29 mouse cellular contexts compared by ENCODE assay signal in genomic region chr8:33079867-33080585, GRCm38 (mm10).
DNase-seq lines count a peak whose midpoint lies in the region; ATAC-seq and TF ChIP-seq lines count a peak whose summit lies in the region.
"Had no signal": no experiment of that assay in that cellular context is flagged by ENCODE, and none has a peak within 500 bp of the region (broad histone marks: within the 10 kb centered on the region; RNA-seq: fewer than 3 reads in every experiment).

No protein-coding gene starts in this region.

- ATAC-seq in heart, embryonic 12.5 days (ENCODE audit: insufficient number of reproducible peaks, low FRiP score): no peak
- ATAC-seq in erythroid progenitor cell, adult 5-6 weeks (replicated peaks; ENCODE audit: low FRiP score, poor library complexity, severe bottlenecking): no peak
- ATAC-seq: forebrain, embryonic 14.5 days; intestine, postnatal 0 days had no signal

- H3K4me1 ChIP-seq in heart, embryonic 12.5 days (replicated peaks): no peaks in the 10 kb centered on the region
- H3K4me1 ChIP-seq: embryonic facial prominence, embryonic 10.5 days; embryonic facial prominence, embryonic 15.5 days; heart, embryonic 10.5 days; liver, embryonic 15.5 days had no signal

- H3K4me2 ChIP-seq in heart, embryonic 12.5 days: no peak overlapping the region
- H3K4me2 ChIP-seq: embryonic facial prominence, embryonic 15.5 days; hindbrain, embryonic 12.5 days; liver, embryonic 15.5 days; lung, embryonic 14.5 days; neural tube, embryonic 12.5 days had no signal

- no peaks in the 10 kb centered on the region for H3K36me3 ChIP-seq in C2C12 (ENCODE audit: control insufficient read depth, insufficient read depth)
- H3K36me3 ChIP-seq in heart, embryonic 12.5 days: no peaks in the 10 kb centered on the region
- H3K36me3 ChIP-seq: embryonic facial prominence, embryonic 10.5 days; embryonic facial prominence, embryonic 15.5 days; heart, embryonic 10.5 days; hindbrain, embryonic 12.5 days; liver, embryonic 15.5 days; neural tube, embryonic 12.5 days had no signal

- no peaks in the 10 kb centered on the region for H3K79me3 ChIP-seq in C2C12 (ENCODE audit: low read depth)

- WGBS in heart, embryonic 12.5 days: 70% methylated on average over 12 of the region's 12 CpGs

- TF ChIP-seq CTCF in C2C12 (IDR thresholded peaks at IDR 0.05; ENCODE audit: control insufficient read depth, insufficient read depth, insufficient read length): no peak

- no peak overlapping the region for H3K27ac ChIP-seq in heart, embryonic 12.5 days (ENCODE audit: poor library complexity, severe bottlenecking)
- H3K27ac ChIP-seq: embryonic facial prominence, embryonic 10.5 days; embryonic facial prominence, embryonic 15.5 days; heart, embryonic 10.5 days; hindbrain, embryonic 12.5 days; liver, embryonic 15.5 days; neural tube, embryonic 12.5 days had no signal

- peak; percentile 67 to 78 for DNase-seq in cerebellum, postnatal 10 days
- no peak for DNase-seq in cerebellum, postnatal 36 days
- DNase-seq in adrenal gland, adult 8-10 months: peak; percentile 42
- DNase-seq in fibroblast of lung, adult 2 months (ENCODE audit: low read depth): peak; percentile 65
- DNase-seq: cerebellum, adult 11 months; cerebellum, adult 9-11 months; gastrocnemius, postnatal 14 days; heart, postnatal 36 days; kidney, adult 9 months; kidney, postnatal 10 days; layer of hippocampus, postnatal 36 days; liver; lung, embryonic 14.5 days; lung, postnatal 14 days; midbrain, embryonic 14.5 days; right cerebral cortex, adult 18-20 months; spleen, adult 18-20 months; thymus, postnatal 36 days had no signal

- H3K9me3 ChIP-seq in heart, embryonic 12.5 days (replicated peaks): no peaks in the 10 kb centered on the region
- H3K9me3 ChIP-seq: embryonic facial prominence, embryonic 10.5 days; embryonic facial prominence, embryonic 15.5 days; heart, embryonic 10.5 days; hindbrain, embryonic 12.5 days; liver, embryonic 15.5 days; neural tube, embryonic 12.5 days had no signal

- no peaks in the 10 kb centered on the region for H3K79me2 ChIP-seq in C2C12 (ENCODE audit: control insufficient read depth, insufficient read depth)

- no peak overlapping the region for H3K4me3 ChIP-seq in C2C12 (ENCODE audit: insufficient read depth, poor library complexity, severe bottlenecking)
- H3K4me3 ChIP-seq in heart, embryonic 12.5 days: no peak overlapping the region
- H3K4me3 ChIP-seq: embryonic facial prominence, embryonic 10.5 days; embryonic facial prominence, embryonic 15.5 days; heart, embryonic 10.5 days; hindbrain, embryonic 12.5 days; liver, embryonic 15.5 days; neural tube, embryonic 12.5 days had no signal

- no peaks in the 10 kb centered on the region for H3K27me3 ChIP-seq in C2C12 (ENCODE audit: control insufficient read depth, insufficient read depth, insufficient read length)
- H3K27me3 ChIP-seq in heart, embryonic 12.5 days (replicated peaks): no peaks in the 10 kb centered on the region
- H3K27me3 ChIP-seq: embryonic facial prominence, embryonic 15.5 days; hindbrain, embryonic 12.5 days; liver, embryonic 15.5 days; neural tube, embryonic 12.5 days had no signal

- H3K9ac ChIP-seq in heart, embryonic 12.5 days: no peak overlapping the region
- H3K9ac ChIP-seq: embryonic facial prominence, embryonic 15.5 days; hindbrain, embryonic 12.5 days; liver, embryonic 15.5 days; lung, embryonic 14.5 days; neural tube, embryonic 12.5 days had no signal

- H3ac ChIP-seq in C2C12 (ENCODE audit: control insufficient read depth, insufficient read length, low read depth): no peak overlapping the region

TF ChIP-seq in C2C12, 6 proteins besides CTCF, POLR2A, EP300 and RAD21:
- TF ChIP-seq MAX (IDR thresholded peaks at IDR 0.05): no peak
- peak; percentile 44 for TF ChIP-seq CEBPB (IDR thresholded peaks at IDR 0.05; ENCODE audit: low read depth)
- no peak for TF ChIP-seq MYOD1 (IDR thresholded peaks at IDR 0.05; ENCODE audit: control insufficient read depth, insufficient read length, low read depth)

Comparison
In these comparisons a context has a peak if more than half of its experiments do, and no peak if none do; other contexts are left out.
1. DNase-seq: peak in cerebellum, postnatal 10 days (2 of 2), adrenal gland, adult 8-10 months (single experiment) and fibroblast of lung, adult 2 months (single experiment); none in cerebellum, postnatal 36 days (0 of 2).